In genomic region chr3:136731579-136731978, GRCm38 (mm10) we compare ENCODE assay signal across 30 mouse cellular contexts.
"Had no signal": no experiment of that assay in that cellular context is flagged by ENCODE, and none has a peak within 500 bp of the region (broad histone marks: within the 10 kb centered on the region; RNA-seq: fewer than 3 reads in every experiment).

No protein-coding gene starts in this region.

- ATAC-seq: liver, embryonic 12.5 days; liver, postnatal 0 days; lung, postnatal 0 days; midbrain, embryonic 13.5 days; midbrain, embryonic 15.5 days; midbrain, embryonic 16.5 days had no signal

- H3K27ac ChIP-seq: limb, embryonic 10.5 days; limb, embryonic 12.5 days; limb, embryonic 13.5 days; limb, embryonic 15.5 days; liver, embryonic 12.5 days; liver, embryonic 13.5 days; liver, embryonic 14.5 days; liver, embryonic 15.5 days; lung, embryonic 15.5 days; macrophage; midbrain, embryonic 10.5 days; midbrain, embryonic 12.5 days; midbrain, embryonic 13.5 days; midbrain, embryonic 15.5 days; neural tube, embryonic 12.5 days had no signal

- H3K36me3 ChIP-seq: limb, embryonic 10.5 days; limb, embryonic 12.5 days; limb, embryonic 13.5 days; limb, embryonic 15.5 days; liver, embryonic 12.5 days; liver, embryonic 13.5 days; liver, embryonic 15.5 days; lung, embryonic 15.5 days; midbrain, embryonic 10.5 days; midbrain, embryonic 12.5 days; midbrain, embryonic 13.5 days; midbrain, embryonic 15.5 days; neural tube, embryonic 12.5 days had no signal

- H3K4me3 ChIP-seq: limb, embryonic 10.5 days; limb, embryonic 12.5 days; limb, embryonic 13.5 days; limb, embryonic 15.5 days; liver, embryonic 12.5 days; liver, embryonic 13.5 days; liver, embryonic 15.5 days; lung, embryonic 15.5 days; megakaryocyte, embryonic 14.5 days; midbrain, embryonic 10.5 days; midbrain, embryonic 12.5 days; midbrain, embryonic 13.5 days; midbrain, embryonic 15.5 days; myocyte; neural tube, embryonic 12.5 days had no signal

- DNase-seq: left cerebral cortex, postnatal 4 days; liver; liver, embryonic 13.5 days; liver, postnatal 0 days; lung, adult 18-20 months; lung, adult 2 months; lung, embryonic 14.5 days; lung, postnatal 10 days; lung, postnatal 14 days; lung, postnatal 36 days; lung, postnatal 4 days; midbrain, embryonic 14.5 days had no signal

- H3K9me3 ChIP-seq: limb, embryonic 10.5 days; limb, embryonic 13.5 days; limb, embryonic 15.5 days; liver, embryonic 12.5 days; liver, embryonic 13.5 days; liver, embryonic 15.5 days; lung, embryonic 15.5 days; megakaryocyte, embryonic 14.5 days; midbrain, embryonic 12.5 days; midbrain, embryonic 13.5 days; midbrain, embryonic 15.5 days; neural tube, embryonic 12.5 days had no signal

- H3K4me1 ChIP-seq: liver, embryonic 13.5 days; liver, embryonic 15.5 days; lung, embryonic 15.5 days had no signal

- H3K27me3 ChIP-seq: limb, embryonic 12.5 days; limb, embryonic 13.5 days; limb, embryonic 15.5 days; liver, embryonic 12.5 days; liver, embryonic 13.5 days; liver, embryonic 15.5 days; lung, embryonic 15.5 days; megakaryocyte, embryonic 14.5 days; midbrain, embryonic 12.5 days; midbrain, embryonic 13.5 days; midbrain, embryonic 15.5 days; neural tube, embryonic 12.5 days had no signal
